Mouse (Mus musculus): ENCODE measurements around the gene Rab40c. TPM values are rescaled to one million over a fixed set of nuclear protein-coding genes. Genes with fewer than 3 reads are reported as not detected.

Gene Rab40c
- polyA plus RNA-seq, 1 experiment from 2014 or later = 59.2 TPM

DNA sequence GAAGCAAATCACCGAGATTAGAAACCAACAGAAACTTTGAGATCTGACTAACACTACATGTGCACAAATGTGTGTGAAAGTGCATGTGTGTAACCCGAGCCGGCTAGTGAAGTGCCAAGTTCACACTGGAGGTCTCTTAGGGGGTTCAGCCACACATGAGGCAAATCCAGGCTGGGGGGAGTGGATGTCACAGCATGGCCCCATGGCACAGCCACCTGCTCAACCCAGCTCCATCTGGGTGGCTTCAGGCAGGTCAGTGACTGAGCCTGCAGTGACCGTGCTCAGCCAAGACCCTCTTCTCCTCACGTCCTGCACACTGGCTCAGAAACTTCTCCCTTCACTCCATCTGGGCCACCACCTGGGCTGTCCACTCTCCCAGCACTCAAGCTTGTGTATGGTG is 30.5 kb upstream of the Rab40c start:
- no peak overlapping the region for H3K4me2 ChIP-seq (ENCODE audit: low read length)
- 80% methylated on average over 5 of the region's 5 CpGs for WGBS
- ATAC-seq = no peak

GRCm38 (mm10) chr17:25948051-25948450 is 28.5 kb upstream of the Rab40c start:
- WGBS = 78% methylated on average over 8 of the region's 8 CpGs
- no peak overlapping the region for H3K4me2 ChIP-seq (ENCODE audit: low read length)
- H3K9me3 ChIP-seq (ENCODE audit: control insufficient read depth, low read length) = no peaks in the 10 kb centered on the region
- peaks cover 11% of the 10 kb centered on the region for H3K4me1 ChIP-seq (replicated peaks; ENCODE audit: control insufficient read depth, insufficient read depth, low read length)
- H3K27ac ChIP-seq (ENCODE audit: low read length) = no peak overlapping the region
- H3K9ac ChIP-seq (replicated peaks; ENCODE audit: low read depth, low read length) = no peak overlapping the region
- H3K27me3 ChIP-seq (replicated peaks; ENCODE audit: control insufficient read depth, insufficient read depth, low read length) = peaks cover 30% of the 10 kb centered on the region
- no peaks in the 10 kb centered on the region for H3K36me3 ChIP-seq (ENCODE audit: control insufficient read depth, insufficient read depth)
- ATAC-seq = no peak
- H3K4me3 ChIP-seq (replicated peaks; ENCODE audit: low read length) = no peak overlapping the region

More for the DNA sequence above, 30.5 kb upstream of the Rab40c start:
- Histone ChIP-seq H3K9me3 (ENCODE audit: control insufficient read depth, low read length) (no peaks in the 10 kb centered on the region), H3K4me1 (replicated peaks; ENCODE audit: control insufficient read depth, insufficient read depth, low read length) (peaks cover 11% of the 10 kb centered on the region), H3K36me3 (ENCODE audit: control insufficient read depth, insufficient read depth) (no peaks in the 10 kb centered on the region), H3K4me3 (replicated peaks; ENCODE audit: low read length) (no peak overlapping the region), H3K9ac (replicated peaks; ENCODE audit: low read depth, low read length) (no peak overlapping the region), H3K27ac (ENCODE audit: low read length) (no peak overlapping the region), H3K27me3 (replicated peaks; ENCODE audit: control insufficient read depth, insufficient read depth, low read length) (peaks cover 36% of the 10 kb centered on the region)

DNA sequence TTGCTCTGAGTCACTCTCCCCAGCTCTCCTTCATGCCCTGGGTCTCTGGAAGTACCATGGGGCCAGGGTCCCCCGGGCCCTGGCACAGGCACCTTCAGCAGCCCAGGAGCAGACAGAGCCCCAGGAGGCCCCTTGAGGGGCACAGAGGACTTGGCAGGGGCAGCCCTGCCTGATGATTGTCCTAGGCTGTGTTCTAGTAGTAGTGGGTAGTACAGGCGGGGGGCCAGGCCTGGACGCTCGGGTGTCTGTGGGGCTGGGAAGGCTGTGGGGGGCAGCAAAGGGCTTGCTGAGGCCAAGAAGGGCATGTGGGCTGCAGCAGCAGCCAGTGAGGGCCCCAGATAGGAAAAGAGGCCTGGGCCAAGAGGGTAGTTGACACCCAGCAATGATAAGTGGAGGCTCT is 28.0 kb upstream of the Rab40c start:
- 82% methylated on average over 4 of the region's 4 CpGs for WGBS
- ATAC-seq = no peak
- Histone ChIP-seq H3K9me3 (ENCODE audit: control insufficient read depth, low read length) (no peaks in the 10 kb centered on the region), H3K27me3 (replicated peaks; ENCODE audit: control insufficient read depth, insufficient read depth, low read length) (peaks cover 25% of the 10 kb centered on the region), H3K27ac (ENCODE audit: low read length) (no peak overlapping the region), H3K4me2 (ENCODE audit: low read length) (no peak overlapping the region), H3K4me1 (replicated peaks; ENCODE audit: control insufficient read depth, insufficient read depth, low read length) (peaks cover 11% of the 10 kb centered on the region), H3K9ac (replicated peaks; ENCODE audit: low read depth, low read length) (no peak overlapping the region), H3K36me3 (ENCODE audit: control insufficient read depth, insufficient read depth) (no peaks in the 10 kb centered on the region), H3K4me3 (replicated peaks; ENCODE audit: low read length) (no peak overlapping the region)

GRCm38 (mm10) chr17:25946891-25947290 is 27.4 kb upstream of the Rab40c start:
- WGBS = 90% methylated on average over 8 of the region's 8 CpGs
- H3K4me3 ChIP-seq (replicated peaks; ENCODE audit: low read length) = no peak overlapping the region
- no peak for ATAC-seq

DNA sequence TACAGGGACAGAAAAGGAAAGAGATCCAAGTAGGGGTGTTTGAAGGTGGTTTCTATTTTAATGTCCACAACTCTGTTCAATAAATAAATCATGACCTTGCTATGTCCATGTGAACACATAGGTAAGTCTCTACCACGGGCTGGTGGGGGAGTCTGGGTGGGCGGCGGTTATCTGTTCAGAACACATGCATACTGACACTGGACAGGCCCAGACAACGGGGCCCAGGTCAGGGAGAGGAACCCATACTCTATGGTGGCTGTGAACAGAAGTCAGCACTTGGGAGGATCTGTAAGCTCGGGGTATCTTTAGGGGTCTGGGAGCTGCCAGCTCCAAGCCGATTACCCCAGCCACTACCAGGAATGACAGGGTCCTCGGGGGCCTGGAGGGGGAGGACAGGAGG is 26.8 kb upstream of the Rab40c start:
- WGBS = 75% methylated on average over 7 of the region's 7 CpGs
- no peak overlapping the region for H3K4me3 ChIP-seq (replicated peaks; ENCODE audit: low read length)

More at GRCm38 (mm10) chr17:25946891-25947290, 27.4 kb upstream of the Rab40c start:
- Histone ChIP-seq H3K9ac (replicated peaks; ENCODE audit: low read depth, low read length) (no peak overlapping the region), H3K27ac (ENCODE audit: low read length) (no peak overlapping the region), H3K9me3 (ENCODE audit: control insufficient read depth, low read length) (no peaks in the 10 kb centered on the region), H3K4me2 (ENCODE audit: low read length) (no peak overlapping the region), H3K27me3 (replicated peaks; ENCODE audit: control insufficient read depth, insufficient read depth, low read length) (peaks cover 18% of the 10 kb centered on the region), H3K4me1 (replicated peaks; ENCODE audit: control insufficient read depth, insufficient read depth, low read length) (peaks cover 14% of the 10 kb centered on the region), H3K36me3 (ENCODE audit: control insufficient read depth, insufficient read depth) (no peaks in the 10 kb centered on the region)

DNA sequence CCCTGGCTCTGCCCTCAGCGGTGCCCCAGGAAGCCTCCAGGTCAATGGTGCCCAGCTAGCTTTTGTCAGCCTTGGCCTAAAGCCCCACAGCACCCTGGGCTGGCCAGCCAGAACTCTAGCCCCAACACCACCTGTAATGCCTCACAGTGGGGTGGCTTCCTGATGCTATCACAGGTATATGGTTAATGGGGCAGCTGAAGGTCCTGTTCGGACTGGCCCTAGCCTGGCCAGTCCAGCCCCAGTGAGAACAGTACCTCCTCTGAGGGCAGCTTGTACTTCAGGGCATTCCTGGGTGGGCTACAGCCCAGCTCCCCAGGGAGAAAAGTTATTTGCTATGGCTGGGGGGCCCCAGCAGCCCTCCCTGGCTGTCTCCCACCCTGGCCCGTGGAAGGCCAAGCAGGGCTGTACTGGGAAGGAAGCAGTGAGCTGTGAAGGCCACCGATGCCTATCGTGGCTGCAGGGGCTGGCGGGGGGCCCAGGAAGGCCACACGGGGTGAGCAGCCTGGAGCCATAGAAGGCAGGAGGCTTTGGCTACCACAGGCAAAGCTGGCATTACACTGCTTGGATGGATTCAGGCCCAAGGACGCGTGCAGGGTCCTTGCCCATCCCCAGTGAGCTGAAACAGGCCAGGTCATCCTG is 26.1 kb upstream of the Rab40c start:
- ATAC-seq = no peak
- Histone ChIP-seq H3K9ac (replicated peaks; ENCODE audit: low read depth, low read length) (no peak overlapping the region), H3K4me3 (replicated peaks; ENCODE audit: low read length) (no peak overlapping the region), H3K4me2 (ENCODE audit: low read length) (no peak overlapping the region), H3K9me3 (ENCODE audit: control insufficient read depth, low read length) (no peaks in the 10 kb centered on the region), H3K4me1 (replicated peaks; ENCODE audit: control insufficient read depth, insufficient read depth, low read length) (peaks cover 14% of the 10 kb centered on the region), H3K27me3 (replicated peaks; ENCODE audit: control insufficient read depth, insufficient read depth, low read length) (peaks cover 8% of the 10 kb centered on the region; the same call in 1 of the 2 replicates), H3K36me3 (ENCODE audit: control insufficient read depth, insufficient read depth) (no peaks in the 10 kb centered on the region), H3K27ac (ENCODE audit: low read length) (no peak overlapping the region)
- WGBS = 58% methylated on average over 9 of the region's 9 CpGs

More for the DNA sequence above, 26.8 kb upstream of the Rab40c start:
- Histone ChIP-seq H3K9ac (replicated peaks; ENCODE audit: low read depth, low read length) (no peak overlapping the region), H3K27me3 (replicated peaks; ENCODE audit: control insufficient read depth, insufficient read depth, low read length) (peaks cover 12% of the 10 kb centered on the region), H3K27ac (ENCODE audit: low read length) (no peak overlapping the region), H3K9me3 (ENCODE audit: control insufficient read depth, low read length) (no peaks in the 10 kb centered on the region), H3K4me2 (ENCODE audit: low read length) (no peak overlapping the region), H3K36me3 (ENCODE audit: control insufficient read depth, insufficient read depth) (no peaks in the 10 kb centered on the region), H3K4me1 (replicated peaks; ENCODE audit: control insufficient read depth, insufficient read depth, low read length) (peaks cover 10% of the 10 kb centered on the region)
- ATAC-seq = no peak

GRCm38 (mm10) chr17:25944366-25945163 is 25.0 kb upstream of the Rab40c start, which contains the start of the genes Pigq and Nhlrc4:
TSS of gene Pigq (minus strand) at chr17:25944936.
TSS of gene Nhlrc4 (minus strand) at chr17:25944961.
- WGBS = 67% methylated on average over 6 of the region's 6 CpGs

GRCm38 (mm10) chr17:25943769-25944168 is 24.2 kb upstream of the Rab40c start:
- no peak overlapping the region for H3K4me2 ChIP-seq (ENCODE audit: low read length)
- no peaks in the 10 kb centered on the region for H3K27me3 ChIP-seq (replicated peaks; ENCODE audit: control insufficient read depth, insufficient read depth, low read length)
- H3K9ac ChIP-seq (replicated peaks; ENCODE audit: low read depth, low read length) = no peak overlapping the region
- H3K36me3 ChIP-seq (ENCODE audit: control insufficient read depth, insufficient read depth) = no peaks in the 10 kb centered on the region
- no peak overlapping the region for H3K4me3 ChIP-seq (replicated peaks; ENCODE audit: low read length)
- H3K9me3 ChIP-seq (ENCODE audit: control insufficient read depth, low read length) = no peaks in the 10 kb centered on the region
- H3K4me1 ChIP-seq (replicated peaks; ENCODE audit: control insufficient read depth, insufficient read depth, low read length) = peaks cover 14% of the 10 kb centered on the region
- no peak for ATAC-seq
- WGBS = 73% methylated on average over 9 of the region's 9 CpGs
- H3K27ac ChIP-seq (ENCODE audit: low read length) = no peak overlapping the region

More at GRCm38 (mm10) chr17:25944366-25945163, 25.0 kb upstream of the Rab40c start, which contains the start of the genes Pigq and Nhlrc4:
- peaks cover 14% of the 10 kb centered on the region for H3K4me1 ChIP-seq (replicated peaks; ENCODE audit: control insufficient read depth, insufficient read depth, low read length)
- no peak for ATAC-seq
- no peak within 1 kb of the TSS for H3K4me3 ChIP-seq (replicated peaks; ENCODE audit: low read length)
- no peak within 1 kb of the TSS for H3K4me2 ChIP-seq (ENCODE audit: low read length)
- no peak within 1 kb of the TSS for H3K27ac ChIP-seq (ENCODE audit: low read length)
- no peaks in the 10 kb centered on the region for H3K36me3 ChIP-seq (ENCODE audit: control insufficient read depth, insufficient read depth)
- no peak within 1 kb of the TSS for H3K9ac ChIP-seq (replicated peaks; ENCODE audit: low read depth, low read length)
- H3K9me3 ChIP-seq (ENCODE audit: control insufficient read depth, low read length) = no peaks in the 10 kb centered on the region
- H3K27me3 ChIP-seq (replicated peaks; ENCODE audit: control insufficient read depth, insufficient read depth, low read length) = no peaks in the 10 kb centered on the region

DNA sequence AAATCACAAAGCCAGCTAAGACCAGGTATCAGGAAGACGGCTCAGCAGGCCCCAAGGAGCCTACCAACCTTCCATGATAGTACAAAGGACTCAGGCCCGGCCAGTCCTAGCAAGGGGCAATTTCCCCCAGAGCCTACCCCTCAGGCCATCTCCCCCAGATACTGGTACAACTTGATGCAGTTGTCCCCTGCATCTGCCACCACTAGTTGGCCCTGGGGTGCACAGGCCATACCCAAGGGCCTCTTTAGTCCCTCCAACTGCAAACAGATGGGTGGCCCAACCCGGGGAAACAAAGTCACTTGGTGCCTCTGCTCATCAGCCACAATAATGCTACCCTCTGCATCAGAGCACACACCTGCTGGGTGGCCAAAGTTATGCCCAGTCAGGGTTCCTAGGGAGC is 23.7 kb upstream of the Rab40c start:
- Histone ChIP-seq H3K27ac (ENCODE audit: low read length) (no peak overlapping the region), H3K4me2 (ENCODE audit: low read length) (no peak overlapping the region), H3K9me3 (ENCODE audit: control insufficient read depth, low read length) (no peaks in the 10 kb centered on the region), H3K27me3 (replicated peaks; ENCODE audit: control insufficient read depth, insufficient read depth, low read length) (no peaks in the 10 kb centered on the region), H3K4me1 (replicated peaks; ENCODE audit: control insufficient read depth, insufficient read depth, low read length) (peaks cover 14% of the 10 kb centered on the region), H3K4me3 (replicated peaks; ENCODE audit: low read length) (no peak overlapping the region), H3K36me3 (ENCODE audit: control insufficient read depth, insufficient read depth) (no peaks in the 10 kb centered on the region), H3K9ac (replicated peaks; ENCODE audit: low read depth, low read length) (no peak overlapping the region)
- ATAC-seq = no peak
- 75% methylated on average over 3 of the region's 3 CpGs for WGBS

All from forebrain, embryonic 16.5 days (tissue).